Mouse (Mus musculus): ENCODE measurements at regions not wholly inside any gene's neighbourhood (a gene's known extent, or its start where the extent isn't known, plus 50 kb on each side); places are given as distances from the start of the nearest gene placed in this dataset.

DNA sequence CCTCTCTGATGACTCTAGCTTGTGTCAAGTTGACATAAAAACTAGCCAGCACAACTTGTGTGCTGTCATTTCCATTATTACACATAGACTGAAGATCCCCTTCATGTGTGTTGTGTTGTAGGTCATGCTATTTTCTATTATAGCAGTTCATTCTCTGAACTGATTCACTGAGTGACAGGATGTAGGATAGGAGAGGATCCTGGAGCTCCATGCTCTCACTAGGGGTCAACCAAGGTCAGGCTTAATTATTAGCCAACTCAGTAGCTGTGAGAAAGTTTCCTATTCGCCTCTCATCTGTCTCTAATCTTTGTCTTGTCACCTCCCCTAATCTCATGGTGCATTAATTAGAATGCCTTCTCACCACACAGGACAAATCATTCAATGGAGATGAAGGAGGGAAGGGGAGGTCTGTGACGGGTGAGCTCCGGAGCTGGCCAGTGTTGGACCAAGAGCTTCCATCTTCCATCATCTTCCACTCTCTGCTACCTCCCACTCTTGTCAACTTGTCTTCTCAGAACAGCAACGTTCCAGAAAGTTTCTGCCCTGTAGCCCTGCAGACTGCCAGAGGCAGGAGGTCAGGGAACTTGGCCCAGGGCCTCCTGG, 194.8 kb downstream of the Mycn start:
- TF ChIP-seq CTCF (IDR thresholded peaks at IDR 0.05; ENCODE audit: control insufficient read depth, insufficient read depth, insufficient replicate concordance, low read depth, low read length) (no peak), POLR2A (IDR thresholded peaks at IDR 0.05; ENCODE audit: control insufficient read depth, low read depth, low read length) (no peak)
